Mouse (Mus musculus): ENCODE measurements around the gene Lurap1l. TPM values are rescaled to one million over a fixed set of nuclear protein-coding genes. Genes with fewer than 3 reads are reported as not detected.

Gene Lurap1l
- total RNA-seq, 2 experiments from 2014 or later: not detected

DNA sequence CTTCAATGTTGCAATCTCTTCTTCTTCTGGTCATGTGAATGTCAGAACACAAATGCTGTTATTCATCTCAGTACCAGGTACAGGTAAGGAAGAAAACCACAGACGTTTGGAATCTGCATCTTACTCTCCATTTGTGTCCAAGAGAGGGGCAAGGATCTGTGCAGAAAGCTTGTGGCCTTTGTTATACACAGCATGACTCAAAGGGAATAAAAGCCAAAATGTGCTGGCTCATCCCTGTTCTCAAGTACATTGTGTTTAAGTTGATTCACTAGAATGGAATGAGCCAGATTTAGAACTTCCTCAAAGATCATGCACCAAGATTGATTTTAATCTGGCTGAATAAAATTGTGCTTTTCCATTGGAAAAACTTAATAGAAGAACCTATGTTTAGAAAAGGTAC lies 61.4 kb downstream of the Lurap1l start:
- no peak for ATAC-seq (replicated peaks; ENCODE audit: low FRiP score, poor library complexity, severe bottlenecking)

DNA sequence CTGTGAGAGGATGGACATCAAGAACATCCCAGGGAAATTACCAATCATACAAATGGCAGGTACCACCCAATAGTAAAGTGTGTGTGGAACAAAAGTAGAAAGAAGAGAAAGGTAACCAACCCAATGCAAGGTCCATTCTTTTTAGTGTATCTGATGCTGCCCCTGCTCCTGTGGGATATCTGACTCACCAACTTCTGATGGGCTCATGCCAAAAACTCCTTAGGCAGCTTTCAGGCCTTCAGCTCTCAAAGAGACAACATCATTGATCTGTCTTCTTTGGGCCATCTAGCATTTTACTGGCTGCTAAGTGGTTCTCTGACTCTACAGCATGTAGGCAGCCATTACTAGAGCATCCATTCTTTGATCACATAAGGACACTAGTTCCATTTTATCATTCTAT lies 63.5 kb downstream of the Lurap1l start:
- ATAC-seq (replicated peaks; ENCODE audit: low FRiP score, poor library complexity, severe bottlenecking): no peak

- ATAC-seq (replicated peaks; ENCODE audit: low FRiP score, poor library complexity, severe bottlenecking): no peak
Observed at GRCm38 (mm10) chr4:80990819-80991218, 80.4 kb downstream of the Lurap1l start.

DNA sequence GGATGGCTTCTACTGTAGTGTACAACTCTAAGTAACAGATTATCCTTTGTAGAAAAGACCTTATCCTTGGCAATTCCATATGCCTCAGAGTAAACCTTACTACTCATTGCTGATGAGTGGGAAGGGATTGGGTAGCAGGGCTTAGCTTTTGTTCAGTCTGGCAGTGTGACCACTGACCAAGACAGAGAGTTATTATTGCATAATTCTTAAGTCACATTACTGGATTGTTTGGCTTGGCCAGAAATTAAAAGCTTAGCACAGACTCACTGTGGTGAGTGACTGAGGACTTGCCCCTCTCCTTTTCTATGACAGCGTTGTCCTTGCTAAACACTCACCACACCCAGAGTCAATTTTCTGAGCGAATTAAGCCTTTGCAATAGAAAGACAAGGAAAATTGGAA lies 93.1 kb downstream of the Lurap1l start:
- ATAC-seq (replicated peaks; ENCODE audit: low FRiP score, poor library complexity, severe bottlenecking): no peak

Other genes starting within 250 kb of the Lurap1l start
- not detected in 2 replicates for gene Tyrp1, start 76.5 kb upstream of the Lurap1l start, total RNA-seq (2015; ENCODE audit: low replicate concordance)
- not detected in 2 replicates for gene Tyrp1, start 76.5 kb upstream of the Lurap1l start, total RNA-seq (2017; ENCODE audit: low replicate concordance)